Mouse (Mus musculus) 3T3-L1 (cell line): ENCODE results near the gene Rptor.

Experiments used
- DNase-seq: peaks from one replicate; pipeline ENCODE4 v3.0.0-alpha.2; 2015; ENCODE audit warnings: low read depth, low spot score

The Rptor gene

DNA sequence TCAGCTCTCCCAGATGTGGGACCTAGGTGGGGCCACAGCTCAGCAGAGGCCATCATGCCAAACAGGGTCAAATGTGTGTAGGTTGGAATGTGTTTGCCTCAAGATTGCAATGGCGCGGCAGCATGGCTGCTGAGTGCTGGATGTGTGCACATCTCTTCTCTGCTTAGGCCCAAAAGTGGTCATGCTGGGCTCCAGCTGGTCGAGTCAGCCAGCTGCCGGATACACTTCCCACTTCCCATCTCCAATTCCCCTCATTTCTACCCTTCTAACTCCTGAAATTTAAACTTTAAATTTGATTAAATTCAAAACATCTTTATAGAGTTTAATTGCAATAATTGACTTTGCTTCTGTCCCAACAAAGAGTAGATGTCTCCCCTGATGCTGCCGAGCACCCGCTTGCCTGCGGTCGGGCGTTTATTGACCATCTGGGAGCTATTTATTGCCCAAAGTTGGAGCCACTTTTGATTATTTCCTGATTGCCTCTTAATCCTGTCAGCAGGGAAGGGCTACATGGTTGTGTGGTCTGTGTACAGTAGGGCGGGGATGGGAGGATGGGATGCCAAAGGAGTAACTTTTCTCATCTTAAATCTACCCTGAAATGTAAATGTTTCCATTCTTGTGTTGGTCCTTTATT, 206.1 kb downstream of the Rptor start:
- DNase-seq = no peak

DNA sequence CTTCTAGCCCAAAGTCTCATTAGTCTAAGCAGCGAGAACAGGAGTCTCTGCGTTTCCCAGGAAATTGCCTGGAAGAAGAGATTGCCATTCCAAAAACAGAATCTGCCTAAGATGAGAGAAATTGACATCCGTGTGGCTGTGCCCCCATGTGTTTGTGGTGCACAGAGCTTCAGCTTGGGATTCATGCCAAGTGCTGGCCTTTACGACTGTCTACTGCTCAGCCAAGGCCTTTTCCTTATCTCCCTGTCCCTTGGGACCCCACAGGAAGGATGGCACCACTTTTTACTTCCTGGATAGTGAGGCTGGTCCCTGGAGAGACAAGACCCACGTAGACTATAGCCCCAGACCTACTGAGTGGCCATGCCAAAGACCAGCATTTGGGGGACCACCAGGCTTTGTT, 206.6 kb downstream of the Rptor start:
- no peak for DNase-seq

DNA sequence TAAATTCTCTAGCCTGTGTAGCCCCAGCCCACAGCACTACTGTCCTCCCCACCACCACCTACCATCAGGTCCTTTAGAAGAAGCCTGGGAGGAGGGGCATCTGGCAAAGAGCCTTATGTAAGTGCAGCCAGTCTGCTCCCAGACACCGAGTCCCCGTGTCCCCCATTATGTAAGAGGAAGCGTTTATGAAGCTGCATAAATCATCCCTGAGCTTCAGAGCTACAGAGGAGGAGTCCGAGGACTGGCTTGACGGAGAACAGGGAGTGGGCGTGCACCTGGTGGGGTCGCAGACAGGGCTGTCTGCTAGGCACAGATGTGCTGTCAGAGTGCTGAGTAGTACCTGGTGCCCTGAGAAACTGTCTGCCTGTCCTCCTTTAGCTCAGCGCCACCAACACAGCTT, 208.3 kb downstream of the Rptor start:
- no peak for DNase-seq

DNA sequence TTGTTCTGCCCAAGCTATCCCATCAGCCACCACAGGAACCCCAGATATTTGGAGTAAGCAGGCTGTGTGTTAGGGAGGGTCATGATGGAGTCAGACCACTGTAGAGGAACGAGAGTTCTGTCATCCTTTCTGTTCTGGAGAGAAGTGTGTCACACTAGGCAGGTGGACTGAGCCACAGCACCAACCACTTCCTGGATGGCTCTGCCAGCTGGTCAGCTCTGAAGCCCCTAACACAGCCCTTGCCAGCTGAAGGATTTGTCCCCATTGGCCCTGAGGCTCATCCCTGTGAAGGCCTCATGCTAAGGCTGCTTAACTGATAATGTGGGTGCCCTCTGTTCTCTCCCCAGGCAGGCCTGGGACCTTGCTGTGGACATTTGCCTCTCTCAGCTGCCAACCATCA, 208.9 kb downstream of the Rptor start:
- no peak for DNase-seq

DNA sequence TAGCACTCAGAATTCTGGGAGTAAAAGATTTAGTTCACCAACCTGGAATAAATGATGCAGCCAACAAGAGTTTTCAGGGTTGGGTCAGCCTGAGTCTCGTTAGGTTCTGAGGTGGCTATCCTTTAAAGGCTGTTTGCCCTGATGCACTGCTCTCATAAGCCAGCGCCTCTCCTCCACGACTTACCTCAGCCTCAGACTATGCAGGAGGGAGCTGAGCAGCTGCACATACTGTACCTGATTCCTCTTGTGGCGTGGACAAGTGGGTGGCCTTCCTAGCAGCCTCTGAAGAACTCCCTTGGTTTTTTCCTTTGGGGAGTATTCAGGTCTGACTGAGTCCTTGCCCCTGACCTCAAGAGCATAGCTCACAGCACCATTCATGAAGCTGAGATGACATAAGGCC, 209.4 kb downstream of the Rptor start:
- no peak for DNase-seq

DNA sequence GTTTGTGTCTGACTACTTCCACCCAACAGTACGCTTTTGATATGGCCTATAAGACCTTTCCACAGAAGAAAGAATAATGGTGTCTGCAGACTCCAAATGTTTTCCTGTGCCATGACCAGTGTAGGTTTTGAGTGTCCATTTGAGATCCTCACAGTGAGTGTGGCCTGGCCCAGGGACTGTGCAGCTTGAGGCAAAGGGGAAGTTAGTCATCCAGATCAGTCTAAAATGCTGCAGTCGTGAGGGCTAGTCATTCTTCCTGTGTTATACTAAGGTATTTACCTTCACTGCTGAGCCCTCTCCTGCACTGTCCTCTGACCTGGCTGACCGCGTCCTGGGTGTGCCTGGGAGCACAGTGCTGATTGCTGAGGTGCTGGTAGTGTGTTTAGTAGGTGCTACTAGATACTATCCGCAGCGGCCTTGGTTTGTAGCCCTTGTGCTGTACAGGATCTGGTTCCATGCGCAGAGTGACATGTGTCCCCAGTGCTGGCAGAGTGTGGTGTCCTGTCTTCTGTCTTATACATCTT, 211.4 kb downstream of the Rptor start:
- DNase-seq = no peak

DNA sequence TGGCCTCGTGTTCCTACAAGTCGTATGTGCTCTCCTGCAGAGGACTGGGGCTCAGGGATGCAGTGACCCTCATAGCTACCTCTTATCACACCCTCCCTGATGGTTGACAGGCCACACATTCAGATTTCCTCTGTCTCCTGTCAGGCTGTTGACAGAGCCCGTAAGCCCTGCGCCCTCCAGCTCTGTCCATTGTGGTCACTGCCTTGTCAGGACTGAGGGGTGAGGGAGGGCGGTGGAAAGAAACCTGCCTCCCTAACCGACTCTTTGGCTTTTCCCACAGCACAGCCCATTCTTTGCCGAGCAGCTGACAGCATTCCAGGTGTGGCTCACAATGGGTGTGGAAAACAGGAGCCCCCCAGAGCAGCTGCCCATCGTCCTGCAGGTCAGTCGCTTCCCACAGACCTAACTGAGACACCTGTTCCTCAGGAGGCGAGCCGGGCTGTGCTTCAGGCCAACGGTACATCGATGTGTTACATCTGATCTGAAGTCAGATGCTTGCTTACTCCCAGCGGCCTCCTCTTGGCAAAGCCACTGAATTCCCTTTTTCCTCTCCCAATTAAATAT, 214.2 kb downstream of the Rptor start:
- no peak for DNase-seq

DNA sequence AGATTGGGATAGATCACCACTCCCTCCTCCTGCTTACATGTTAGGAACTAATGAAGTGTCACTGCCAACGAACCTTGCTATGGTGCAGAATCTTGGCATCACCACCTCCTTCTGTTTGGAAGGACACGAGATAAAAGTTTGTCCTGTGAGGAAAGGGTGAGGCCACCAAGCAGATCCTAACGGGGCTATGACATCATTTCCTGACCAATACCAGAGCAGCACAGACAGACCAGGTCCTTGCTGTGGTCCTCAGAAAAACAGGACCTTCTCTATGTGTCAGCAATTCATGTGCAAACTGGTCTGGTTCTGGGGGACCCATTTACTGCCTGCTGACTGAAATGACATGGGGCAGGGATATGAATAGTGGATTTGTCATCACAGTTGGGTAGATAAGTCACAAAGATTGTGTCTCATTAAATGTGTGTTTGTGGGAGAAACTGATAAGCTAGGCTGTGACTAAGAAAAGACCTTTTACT, 214.7 kb downstream of the Rptor start:
- DNase-seq = no peak

DNA sequence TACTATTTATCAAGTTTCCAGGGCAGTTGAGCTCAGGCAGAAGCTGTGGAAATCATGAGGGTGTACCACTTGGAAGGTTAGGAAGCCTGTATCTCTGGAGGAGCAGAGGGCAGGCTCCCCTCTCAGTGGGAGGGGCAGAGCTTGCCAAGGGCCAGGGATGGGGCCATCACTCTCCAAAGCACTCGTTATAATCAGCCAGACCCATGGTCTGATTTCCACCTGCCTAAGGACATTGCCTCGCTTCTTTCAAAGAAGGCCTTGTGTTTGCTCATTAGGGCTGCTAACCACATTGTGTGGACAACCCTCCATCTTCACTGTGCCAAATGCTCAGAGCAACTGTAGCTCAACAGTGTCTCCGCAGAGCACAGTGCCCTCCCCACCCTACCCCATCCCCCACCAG, 215.2 kb downstream of the Rptor start:
- DNase-seq = no peak

DNA sequence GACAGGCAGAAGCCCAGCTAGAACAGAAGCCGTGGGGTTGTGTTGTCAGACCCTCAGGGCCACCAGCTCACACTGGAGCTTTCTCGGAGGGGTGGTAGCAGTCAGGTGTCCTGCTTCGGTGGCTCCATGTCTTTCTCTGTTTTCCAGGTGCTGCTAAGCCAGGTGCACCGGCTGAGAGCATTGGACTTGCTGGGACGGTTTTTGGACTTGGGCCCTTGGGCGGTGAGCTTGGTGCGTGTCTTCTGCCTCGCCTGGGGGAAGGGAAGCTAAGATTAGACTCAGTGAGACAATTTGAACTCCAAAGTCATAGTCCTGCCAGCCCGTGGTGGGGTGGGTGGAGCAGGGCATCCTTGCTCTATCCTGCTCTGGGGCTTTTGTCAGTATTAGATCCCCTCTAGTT, 218.8 kb downstream of the Rptor start:
- DNase-seq = no peak

DNA sequence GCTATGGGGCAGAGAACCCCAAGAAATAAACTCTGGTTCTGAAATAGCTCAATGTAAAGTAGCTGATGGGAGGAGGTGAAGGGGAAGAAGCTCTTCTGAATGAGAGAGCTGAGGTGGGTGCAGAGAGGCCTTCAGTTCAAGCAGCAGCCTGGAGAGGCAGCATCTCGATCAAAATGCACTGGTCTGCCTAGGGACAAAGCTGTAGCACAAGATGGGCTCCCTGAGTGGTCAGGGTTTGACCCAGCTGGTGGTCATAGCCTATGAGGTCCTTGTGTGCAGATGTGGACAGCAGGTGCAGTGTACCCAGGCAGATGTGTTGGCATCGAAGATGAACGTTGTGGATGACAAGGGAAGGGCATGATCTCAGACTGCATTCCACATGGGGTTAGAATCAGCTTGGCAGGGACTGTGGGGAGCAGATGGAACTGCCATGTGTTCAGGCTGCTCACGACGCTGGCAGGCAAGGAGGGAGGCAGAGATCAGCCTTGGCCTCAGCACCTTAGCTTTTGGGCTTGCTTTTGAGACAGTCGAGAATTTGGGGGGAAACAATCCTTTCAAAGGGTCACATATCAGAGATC, 221.5 kb downstream of the Rptor start:
- DNase-seq = no peak

DNA sequence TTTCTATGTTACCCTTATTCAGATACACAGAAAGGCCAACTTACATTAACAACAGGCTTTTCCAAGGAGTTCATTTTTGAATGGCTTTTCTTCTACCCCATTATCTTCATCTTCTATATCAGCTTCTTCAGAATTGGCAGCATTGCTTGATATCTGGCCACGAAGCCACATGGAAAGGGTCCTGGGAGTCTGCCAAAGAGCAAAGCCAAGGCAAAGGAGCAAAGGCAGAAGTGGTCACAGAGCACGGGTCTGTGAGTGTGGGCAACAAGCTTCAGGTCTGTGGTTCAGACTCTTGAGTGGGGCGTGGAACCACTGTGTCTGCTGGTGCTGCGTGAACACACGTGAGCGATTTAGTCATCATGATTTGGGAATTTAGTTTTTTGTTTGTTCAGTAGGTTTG, 223.1 kb downstream of the Rptor start:
- no peak for DNase-seq

DNA sequence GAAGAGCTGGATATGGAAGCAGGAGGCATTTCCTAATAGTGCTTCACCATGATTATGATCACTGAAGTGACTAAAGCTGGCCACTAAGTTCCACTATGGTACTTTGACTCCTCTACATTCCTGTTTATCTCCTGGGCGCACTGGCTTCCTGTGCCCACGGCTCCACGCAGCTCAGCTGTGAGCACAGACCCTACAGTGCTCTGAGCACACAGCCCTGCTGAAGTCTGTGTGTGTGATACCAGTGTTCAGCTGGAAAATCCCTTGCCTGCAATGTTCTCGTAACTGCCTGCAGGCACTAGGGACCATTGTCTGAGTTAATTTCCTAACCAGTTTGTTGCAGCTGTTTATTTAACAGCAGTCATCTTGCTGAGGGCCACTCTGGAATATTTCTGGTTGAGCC, 223.5 kb downstream of the Rptor start:
- DNase-seq = no peak

DNA sequence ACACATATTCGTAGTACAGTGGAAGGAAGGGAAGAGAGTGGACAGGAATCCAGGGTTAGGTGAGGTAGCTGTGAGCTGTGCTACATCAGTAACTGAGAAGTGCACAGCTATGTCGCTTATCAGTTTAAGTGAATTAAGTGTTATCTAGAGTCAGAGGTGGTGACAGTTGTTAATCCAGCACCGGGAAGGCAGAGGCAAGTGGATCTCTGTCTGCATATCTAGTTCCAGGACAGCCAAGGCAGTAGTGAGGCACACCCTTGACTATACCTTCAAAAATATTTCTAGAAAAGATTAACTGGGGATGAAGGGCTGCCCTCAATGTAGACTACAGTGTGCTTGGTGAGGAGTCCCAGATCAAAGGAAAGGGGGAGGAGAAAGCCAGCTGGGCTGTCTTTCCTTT, 226.4 kb downstream of the Rptor start:
- no peak for DNase-seq

DNA sequence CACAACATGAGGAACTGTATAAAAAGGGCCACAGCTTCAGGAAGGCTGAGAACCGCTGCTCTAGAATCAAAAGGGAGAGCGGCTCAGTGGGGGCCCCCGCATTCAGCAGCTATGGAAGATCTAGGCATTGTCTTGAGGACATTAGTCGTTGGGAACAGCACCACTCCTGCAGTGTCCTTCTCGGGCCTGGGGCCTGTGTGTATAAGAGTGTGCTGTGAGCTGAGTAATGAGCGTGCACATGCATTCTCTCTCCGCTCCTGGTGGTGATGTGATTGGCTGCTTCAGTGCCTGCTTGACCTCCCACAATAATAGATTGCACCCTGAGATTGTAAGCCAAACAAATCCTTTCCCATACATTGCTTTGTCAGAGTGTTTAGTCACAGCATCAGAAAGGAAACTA, 229.0 kb downstream of the Rptor start:
- DNase-seq = no peak

DNA sequence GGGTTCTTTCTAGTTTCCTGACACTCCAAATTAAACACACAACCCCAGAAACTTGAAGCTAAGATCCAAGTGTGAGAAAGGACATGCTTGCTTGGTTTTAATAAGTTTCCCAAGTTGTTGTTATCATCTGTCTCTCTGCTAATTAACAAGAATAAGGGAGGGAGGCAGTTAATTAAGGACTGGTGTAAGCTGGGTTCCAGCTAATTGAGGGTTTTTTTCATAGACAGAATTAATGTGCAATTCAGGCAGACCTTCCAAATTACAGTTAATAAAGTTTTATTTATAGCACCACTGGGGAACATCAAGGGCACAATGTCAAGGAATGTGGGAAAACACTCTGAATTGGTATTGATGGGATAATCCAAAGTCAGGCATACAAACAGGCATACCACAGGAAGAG, 230.6 kb downstream of the Rptor start:
- DNase-seq = no peak

DNA sequence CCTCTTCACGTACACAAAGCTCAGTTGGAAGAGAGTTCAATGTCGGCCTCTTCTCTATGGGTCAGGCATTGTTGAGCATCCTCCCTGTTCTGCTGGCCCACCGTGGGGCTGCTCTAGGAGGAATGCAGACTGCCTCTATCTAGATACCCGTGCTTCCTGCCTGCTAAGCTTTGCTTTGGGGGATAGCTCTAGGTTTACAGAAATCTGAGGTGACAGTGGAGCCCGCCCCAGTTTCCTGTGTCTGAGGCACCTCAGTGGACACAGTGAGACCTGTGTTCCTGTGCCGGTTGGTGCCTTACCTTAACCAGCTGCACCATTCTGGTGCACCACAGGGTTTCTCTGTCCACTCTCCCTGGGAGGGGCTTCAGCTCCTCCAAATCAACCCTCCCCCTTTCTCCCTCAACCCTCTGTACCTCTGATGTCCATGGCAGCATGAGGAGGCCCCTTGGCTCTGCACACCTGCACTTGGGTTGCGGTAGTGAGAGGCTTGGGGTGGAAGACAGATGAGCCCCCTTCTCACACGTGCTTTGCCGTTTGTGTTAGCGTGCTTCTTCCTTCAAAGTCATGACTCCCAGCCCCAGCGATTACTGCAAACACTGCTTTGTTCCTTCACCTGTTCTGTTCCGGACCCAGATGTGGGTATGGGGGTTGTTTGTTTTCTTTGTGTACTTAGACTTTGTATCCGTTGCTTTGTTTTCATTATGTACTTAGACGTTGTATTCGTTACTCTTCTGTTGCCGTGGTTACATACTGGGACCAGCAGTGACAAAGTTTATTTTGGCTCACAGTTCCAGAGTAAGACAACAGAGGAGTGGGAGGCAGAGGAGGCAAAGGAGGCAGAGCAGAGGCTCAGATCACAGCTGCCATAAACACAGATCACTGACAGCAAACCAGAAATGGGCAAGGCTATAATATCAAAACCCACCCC, 231.4 kb downstream of the Rptor start:
- DNase-seq = no peak

DNA sequence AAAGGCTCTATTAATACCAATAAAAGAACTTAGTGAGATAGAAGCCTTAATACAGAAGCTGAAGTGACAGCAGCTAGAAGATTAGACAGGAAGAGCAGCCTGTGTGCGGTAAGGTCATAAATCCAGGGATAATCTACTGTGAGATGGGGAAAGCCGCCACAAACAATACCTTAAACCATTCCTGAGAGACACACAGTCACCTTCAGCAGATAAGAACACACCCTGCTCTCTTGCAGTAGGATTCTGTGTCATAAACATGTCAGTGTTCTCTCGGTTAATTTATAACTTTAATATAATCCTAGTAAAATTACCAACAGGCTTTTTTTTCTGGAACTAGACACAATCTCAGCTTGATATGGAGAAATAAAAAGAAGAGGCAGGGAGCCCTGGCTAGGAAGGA, 233.6 kb downstream of the Rptor start:
- no peak for DNase-seq

DNA sequence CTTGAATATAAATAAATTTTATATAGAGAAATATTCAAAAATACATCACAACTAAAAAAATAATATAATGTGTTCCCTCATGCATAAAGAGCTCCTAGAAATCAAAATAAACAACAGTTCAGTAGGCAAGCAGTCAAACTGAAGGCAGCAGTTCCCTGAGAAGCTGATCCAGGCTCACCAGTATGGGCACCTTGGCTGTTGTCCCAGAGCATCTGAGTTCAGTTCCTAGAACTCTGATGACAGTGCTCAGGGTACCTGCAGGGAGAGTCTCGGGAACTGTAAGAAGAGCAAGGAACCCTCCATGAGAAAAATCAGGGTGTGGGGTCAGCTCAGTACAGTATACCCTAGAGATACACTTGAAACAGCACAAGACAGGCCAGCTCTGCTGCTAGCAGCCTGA, 235.1 kb downstream of the Rptor start:
- DNase-seq = no peak

DNA sequence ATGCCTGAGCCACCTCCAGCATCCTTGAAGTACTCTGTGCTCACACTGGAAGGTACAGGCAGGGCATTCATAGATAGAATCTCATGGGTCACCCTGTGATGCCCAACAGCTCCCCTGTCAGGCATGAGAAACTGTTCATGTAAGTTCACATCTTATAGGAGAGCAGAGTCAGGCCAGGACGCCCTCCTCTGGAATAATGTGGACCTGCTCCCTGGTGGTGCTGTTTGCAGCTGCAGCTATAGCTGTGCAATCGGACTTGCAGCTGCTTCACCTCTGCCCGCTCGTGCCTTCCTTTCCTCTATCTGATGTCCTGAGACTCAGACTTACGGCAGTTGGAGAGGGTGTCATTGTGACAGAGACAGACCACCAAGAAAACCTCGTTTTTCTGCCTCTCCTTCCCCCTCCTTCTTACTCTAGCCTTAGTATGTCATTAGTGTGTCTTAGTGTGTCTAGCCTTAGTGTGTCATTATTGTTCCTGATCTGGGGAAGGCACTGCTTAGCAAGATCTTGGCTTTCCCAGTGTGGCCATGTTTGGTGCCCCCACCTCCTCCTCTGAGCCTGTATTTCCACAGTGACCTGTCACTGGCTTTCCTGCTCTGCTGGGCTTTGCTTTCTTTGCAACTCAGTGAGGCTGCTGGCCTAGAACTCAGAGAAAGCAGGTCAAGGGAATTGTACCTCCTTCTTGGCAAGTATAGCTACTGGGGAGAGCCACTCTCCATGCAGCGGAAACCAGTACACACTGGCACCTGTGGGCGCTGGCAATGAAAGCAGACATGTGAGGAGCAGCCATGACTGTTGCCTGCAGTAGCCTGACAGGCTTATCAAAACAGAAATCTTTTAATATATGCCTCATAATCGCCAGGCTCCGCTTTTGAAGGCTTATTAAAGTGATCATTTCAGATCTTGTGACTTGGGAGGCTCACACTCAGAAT, 237.0 kb downstream of the Rptor start:
- DNase-seq = no peak

DNA sequence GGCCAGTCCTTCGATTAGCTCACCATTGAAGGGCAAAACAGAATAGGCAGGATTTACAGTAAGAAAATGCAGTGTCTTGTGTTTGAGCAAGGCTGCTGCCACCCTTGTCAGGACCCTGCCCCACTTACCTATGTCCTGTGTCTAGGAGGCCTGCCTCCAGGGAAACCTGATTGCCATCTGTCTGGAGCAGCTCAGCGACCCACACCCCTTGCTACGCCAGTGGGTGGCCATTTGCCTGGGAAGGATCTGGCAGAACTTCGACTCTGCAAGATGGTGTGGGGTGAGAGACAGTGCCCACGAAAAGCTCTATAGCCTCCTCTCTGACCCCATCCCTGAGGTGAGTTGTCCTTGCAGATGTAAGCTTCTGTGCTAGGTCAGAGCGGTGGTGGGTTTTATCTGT, 243.9 kb downstream of the Rptor start:
- DNase-seq = no peak
